Mouse (Mus musculus) ZHBTc4 (cell line): ENCODE measurements around the gene Grik1.

Experiments
- DNase-seq: peaks from one replicate; pipeline ENCODE4 v3.0.0-alpha.2; 2011; ENCODE audit warnings: low read depth, low spot score

The Grik1 gene

GRCm38 (mm10) chr16:87969936-87970335, 320.1 kb downstream of the Grik1 start:
- DNase-seq = no peak

DNA sequence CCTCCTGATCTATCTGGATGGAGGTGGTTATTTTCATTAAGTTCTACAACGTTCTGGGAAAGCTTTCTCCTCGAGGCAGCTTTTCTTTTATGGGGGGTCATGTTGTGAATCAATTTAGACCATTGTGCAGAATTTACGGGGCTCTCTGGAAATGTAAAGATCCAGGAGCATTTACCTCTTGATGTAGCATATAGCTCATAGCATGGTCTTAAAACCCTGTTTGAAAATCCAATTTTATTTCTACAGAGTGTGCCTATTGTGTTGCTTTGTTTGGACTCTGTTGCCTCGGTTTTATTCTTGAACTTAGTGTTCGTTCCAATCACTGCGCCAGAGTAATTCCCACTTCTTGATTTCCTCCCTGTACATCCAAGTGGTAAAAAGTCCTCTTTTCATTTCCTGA, 328.6 kb downstream of the Grik1 start:
- no peak for DNase-seq

GRCm38 (mm10) chr16:87957449-87957848, 332.6 kb downstream of the Grik1 start:
- no peak for DNase-seq

DNA sequence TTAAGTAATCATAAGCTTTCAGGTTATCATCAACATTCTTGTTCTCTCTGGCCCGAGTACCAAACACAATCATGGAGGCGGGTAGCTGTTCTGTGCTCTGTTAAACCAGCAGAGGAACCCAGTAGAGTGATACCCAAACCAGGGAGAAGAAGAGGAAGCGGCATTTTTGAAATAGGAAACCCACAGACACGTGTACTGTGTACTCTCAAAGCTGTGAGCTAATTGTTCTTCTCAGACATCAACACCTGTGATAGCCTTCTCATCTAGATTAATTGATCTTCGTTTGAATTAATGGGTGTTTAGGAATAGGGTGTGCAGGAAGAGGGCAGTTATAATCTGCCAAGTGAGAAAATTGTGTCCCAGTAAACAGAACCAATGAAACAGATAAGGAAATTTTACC, 333.9 kb downstream of the Grik1 start:
- no peak for DNase-seq

DNA sequence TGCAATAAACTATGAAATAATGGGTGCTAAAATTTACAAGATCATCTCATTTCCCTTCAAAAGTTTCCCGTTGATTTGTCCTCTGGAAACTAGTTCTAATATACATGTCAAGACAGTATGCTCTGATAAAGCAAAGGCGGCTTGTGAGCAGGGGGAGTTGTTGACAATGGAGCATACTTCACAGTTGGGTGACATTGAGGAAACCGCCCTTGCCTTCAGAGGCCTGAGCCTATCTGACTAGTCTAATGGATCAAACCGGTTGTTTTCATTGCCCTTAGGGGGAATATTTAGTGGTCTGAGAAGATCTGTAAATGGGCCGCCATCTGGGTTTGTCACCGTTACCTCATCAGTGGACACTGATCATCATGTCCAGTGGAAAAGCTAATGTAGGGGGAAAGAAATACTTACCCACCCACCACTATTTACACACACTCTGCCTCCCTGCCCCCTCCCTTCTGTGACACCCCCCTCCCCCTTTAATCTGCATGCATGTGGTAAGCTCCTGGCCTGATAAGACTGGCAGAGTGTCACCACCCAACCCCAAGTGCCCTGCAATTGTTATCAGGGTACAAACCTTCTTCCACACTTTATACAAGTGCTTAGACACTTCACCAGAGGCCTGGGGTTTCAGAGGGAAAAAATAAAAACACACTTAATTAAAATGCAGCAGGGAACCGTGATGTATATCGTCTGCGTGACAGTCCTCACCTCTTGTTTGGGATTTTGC, 335.2 kb downstream of the Grik1 start:
- DNase-seq = no peak

DNA sequence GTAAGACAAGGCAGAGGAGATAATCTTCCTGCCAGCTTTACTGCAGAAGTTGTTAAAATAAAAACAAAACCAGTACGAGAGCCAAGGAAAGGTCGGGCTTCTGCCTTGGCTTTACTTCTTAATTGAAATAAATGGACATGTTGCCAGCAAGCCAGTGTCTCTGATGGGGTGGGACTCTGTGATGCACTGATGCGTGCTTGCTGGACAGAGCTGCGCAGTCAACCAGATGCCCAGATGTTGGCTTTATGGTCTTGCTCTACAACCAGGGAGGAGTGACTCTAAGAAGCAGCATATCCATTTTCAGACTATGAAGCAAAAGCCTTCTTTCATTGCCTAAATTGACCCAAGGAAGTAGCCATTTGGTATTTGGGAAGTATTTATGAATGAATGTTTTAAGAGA, 336.9 kb downstream of the Grik1 start:
- DNase-seq = no peak

DNA sequence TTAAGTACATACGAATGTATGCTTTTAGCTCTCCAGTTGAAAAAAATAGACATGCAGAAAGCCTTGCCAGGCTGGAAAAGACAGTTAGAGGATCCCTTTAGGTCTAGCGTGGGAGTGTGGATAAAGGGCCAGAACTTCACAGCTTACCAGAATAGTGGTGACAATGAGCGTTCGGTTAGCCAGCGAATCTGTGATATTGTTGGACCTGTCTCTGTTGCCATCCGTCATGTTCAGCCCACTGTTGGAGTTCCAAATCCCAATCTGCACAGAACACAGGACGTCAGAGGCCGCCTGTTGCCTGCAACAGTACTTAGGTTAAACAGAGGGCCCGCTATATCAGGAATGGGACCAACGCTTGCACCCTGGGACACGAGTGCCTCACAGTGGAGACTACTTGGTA, 340.2 kb downstream of the Grik1 start:
- no peak for DNase-seq

GRCm38 (mm10) chr16:87948122-87948521, 341.9 kb downstream of the Grik1 start:
- DNase-seq = no peak

- DNase-seq = no peak
Measured at GRCm38 (mm10) chr16:87944318-87944717, 345.7 kb downstream of the Grik1 start.

DNA sequence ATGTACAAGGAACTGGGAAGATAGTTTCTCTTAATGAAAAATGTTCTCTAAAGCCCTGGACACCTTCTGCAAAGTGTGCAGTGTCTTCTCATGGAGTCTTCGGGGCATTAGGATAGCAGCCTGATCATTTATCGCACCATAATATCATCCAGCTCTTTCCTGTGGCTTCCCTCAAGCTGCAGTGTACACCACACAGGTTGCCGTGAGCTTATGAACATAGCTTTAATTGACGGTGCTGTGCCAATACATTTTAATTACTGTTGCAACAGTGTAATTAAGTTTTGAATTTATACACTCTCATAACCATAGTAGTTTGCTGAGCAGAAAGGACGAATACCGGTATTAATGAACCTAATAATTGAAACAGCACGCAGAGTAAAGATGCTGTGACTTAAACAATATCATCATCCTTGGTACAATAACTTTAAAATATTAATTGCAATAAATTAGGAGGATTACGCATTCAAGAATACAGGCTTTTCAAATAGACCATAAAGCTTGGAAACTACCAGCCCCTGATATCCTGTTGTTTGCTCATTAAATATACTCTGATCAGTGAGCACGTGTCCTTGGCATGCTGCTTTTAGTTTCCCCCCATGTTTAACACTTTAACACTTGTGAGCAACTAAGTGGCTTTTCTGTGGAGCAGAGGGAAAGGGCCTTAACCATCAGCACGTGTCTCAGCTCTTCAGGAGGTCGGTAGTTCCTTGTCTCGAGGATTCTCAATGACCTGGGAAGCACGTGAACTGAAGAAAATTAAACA, 347.8 kb downstream of the Grik1 start:
- no peak for DNase-seq

GRCm38 (mm10) chr16:87934685-87935084, 355.4 kb downstream of the Grik1 start:
- DNase-seq = no peak

DNA sequence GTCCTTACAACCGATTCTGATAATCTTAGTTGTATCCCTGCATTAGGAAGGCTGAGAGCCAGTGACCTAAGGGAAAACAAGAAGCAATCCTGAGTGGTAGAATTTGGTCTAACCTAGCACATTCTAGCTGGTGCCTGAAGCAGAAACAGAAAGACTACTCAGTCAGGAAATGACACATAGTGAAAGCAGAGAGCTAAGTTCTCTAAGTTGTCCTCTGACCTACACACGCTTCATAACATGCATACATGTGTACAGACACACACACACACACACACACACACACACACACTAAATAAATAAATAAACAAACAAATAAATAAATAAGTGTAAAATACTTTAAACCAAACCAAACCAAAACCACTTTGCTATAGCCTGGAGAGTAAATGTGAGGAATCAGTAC, 358.7 kb downstream of the Grik1 start:
- no peak for DNase-seq

- no peak for DNase-seq
Measured at GRCm38 (mm10) chr16:87930519-87930918, 359.5 kb downstream of the Grik1 start.

- DNase-seq = no peak
Measured at GRCm38 (mm10) chr16:87928671-87929070, 361.4 kb downstream of the Grik1 start.

DNA sequence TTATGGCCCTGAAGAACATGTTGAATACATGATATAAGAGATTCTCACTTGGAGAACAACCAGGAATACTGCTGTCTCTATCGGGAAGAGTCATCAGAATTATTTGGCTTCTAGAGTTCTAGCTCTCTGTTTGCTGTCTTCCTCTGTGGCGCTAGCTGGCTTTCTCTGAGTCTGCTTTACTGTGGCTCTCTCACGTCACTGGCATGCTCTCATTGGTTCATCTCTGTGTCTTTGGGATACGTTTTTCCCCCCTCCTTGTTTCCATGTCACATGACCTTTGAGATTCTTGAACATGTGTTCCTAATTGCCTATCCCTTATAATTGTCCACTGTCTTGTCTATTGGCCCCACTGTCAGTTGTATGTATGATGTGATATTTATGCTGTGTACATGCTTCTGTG, 372.2 kb downstream of the Grik1 start:
- no peak for DNase-seq

- DNase-seq = no peak
Measured at GRCm38 (mm10) chr16:87917157-87917546, 372.9 kb downstream of the Grik1 start.

DNA sequence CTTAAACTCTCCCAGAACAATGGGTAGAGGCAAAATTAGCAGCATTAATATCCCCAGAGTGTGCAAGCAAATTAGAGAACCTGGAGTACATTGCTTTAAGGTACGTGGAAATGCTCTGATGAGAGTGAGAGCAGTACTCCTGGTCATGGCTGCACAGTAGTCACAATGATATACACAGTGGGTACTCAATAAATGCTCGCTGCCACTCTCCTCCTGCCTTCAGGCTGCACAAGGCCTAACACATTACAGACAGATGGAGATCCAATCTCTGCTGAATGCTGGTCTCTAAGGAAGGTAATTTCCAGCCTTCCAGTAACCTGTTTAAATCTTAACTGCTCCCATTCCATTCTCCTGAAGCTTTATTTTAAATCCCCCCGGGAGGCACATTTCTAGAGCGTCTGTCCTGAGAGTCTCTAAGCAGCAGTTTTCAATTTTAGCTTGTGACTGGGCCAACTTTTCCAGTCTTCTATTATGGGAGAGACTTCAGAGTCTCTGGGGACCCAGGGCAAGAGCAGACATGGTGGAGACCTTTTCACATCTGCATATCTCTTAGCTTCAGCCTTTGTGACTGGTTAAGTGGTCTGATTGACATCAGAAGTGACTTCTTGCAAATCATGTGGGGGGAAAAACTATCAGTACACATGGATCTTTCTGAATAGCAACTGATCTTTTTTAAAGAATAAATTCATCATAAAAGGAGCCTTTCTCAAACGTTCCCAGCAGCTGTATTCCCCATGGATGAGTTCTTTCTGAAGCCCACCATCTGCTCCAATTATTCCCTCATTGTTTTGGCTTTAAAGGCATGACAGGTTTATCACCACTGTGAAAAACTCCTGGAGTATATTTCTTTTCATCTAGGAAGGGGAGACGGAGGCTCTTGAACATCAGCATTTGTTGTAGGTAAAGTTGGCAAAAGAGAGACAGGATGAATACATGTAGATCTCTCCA, 373.6 kb downstream of the Grik1 start:
- no peak for DNase-seq

DNA sequence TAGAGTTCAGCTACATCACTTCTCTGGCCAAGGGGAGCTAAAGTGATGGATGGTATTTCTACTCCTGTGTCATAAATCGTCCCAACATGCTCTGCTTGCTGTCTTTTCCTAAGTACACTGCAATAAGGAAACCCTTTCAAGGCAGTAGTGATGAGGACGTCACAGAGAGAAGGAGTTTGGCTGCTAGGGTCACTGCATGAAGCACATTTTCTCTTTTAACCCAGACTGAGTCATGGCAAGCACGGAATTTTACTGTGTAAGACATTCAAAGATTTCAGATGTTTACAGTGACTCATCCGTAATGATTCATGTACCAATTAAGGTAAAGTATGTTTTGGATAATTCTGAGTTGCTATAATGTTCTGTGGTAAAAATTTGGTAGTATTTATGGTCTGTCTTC, 374.9 kb downstream of the Grik1 start:
- DNase-seq = no peak

GRCm38 (mm10) chr16:87913781-87914180, 376.3 kb downstream of the Grik1 start:
- DNase-seq = no peak

DNA sequence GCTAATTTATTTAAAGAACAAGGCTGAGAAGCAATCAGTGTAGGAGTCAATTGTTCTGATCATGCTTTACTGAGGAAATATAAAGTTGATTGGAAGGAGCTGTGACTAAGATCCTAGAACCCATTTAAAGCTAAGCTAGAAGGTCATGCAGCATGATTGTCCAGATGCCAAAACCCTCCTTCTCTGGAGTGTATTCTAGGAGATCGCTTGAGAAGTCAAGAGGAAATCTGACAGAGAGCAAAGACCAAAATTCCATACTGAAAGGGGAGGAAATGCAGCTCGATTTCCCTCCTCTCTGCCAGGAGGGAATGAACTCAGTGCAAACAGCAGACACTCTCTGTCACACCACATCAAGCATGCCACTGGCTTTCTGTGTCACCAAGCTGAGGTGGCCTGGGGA, 378.9 kb downstream of the Grik1 start:
- DNase-seq = no peak

GRCm38 (mm10) chr16:87902049-87902448, 388.0 kb downstream of the Grik1 start:
- no peak for DNase-seq

DNA sequence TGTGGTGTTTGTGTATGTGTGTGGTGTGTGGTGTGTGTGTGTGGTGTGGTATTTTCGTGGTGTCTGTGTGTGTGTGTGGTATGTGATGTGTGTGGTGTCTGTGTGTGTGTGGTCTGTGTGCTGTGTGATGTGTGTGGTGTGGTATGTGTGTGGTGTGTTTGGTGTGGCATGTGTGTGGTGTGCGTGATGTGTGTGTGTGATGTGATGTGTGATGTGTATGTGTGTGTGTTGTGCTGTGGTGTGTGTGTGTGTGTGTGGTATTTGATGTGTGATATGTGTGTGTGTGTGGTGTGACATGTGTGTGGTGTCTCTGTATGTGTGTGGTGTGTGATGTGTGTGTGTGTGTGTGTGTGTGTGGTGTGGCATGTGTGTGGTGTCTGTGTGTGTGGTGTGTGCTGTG, 388.9 kb downstream of the Grik1 start:
- no peak for DNase-seq
